Mouse (Mus musculus) C2C12 (cell line): ENCODE results near the gene Osbp. TPM values are rescaled to one million over a fixed set of nuclear protein-coding genes. Genes with fewer than 3 reads are reported as not detected.

Experiments used
- H3K27me3 ChIP-seq: one replicate; pipeline ENCODE4 v1.6.1; 2011; ENCODE audit not compliant: control insufficient read depth, insufficient read depth, insufficient read length
- H3K36me3 ChIP-seq: one replicate; pipeline ENCODE4 v1.6.1; 2011; ENCODE audit not compliant: control insufficient read depth, insufficient read depth
- H3K4me3 ChIP-seq: one replicate; pipeline ENCODE4 v1.5.1; 2011; ENCODE audit warnings: mild to moderate bottlenecking, control low read depth; ENCODE audit not compliant: poor library complexity, insufficient read depth, severe bottlenecking
- H3K79me2 ChIP-seq: one replicate; pipeline ENCODE4 v1.6.1; 2011; ENCODE audit not compliant: control insufficient read depth, insufficient read depth
- H3K79me3 ChIP-seq: one replicate; pipeline ENCODE4 v1.6.1; 2011; ENCODE audit warnings: low read depth, control low read depth
- H3ac ChIP-seq: one replicate; pipeline ENCODE3; 2011; ENCODE audit warnings: low read depth; ENCODE audit not compliant: control insufficient read depth, insufficient read length
- CEBPB ChIP-seq: IDR thresholded peaks from one replicate; pipeline ENCODE4 v1.6.1; 2011; ENCODE audit warnings: low read depth, mild to moderate bottlenecking, control low read depth, moderate library complexity
- CTCF ChIP-seq: IDR thresholded peaks from one replicate; pipeline ENCODE4 v1.5.1; 2011; ENCODE audit not compliant: control insufficient read depth, insufficient read depth, insufficient read length
- FOSL1 ChIP-seq: IDR thresholded peaks from one replicate; pipeline ENCODE4 v1.8.0; 2011; ENCODE audit warnings: mild to moderate bottlenecking, low read length; ENCODE audit not compliant: poor library complexity, insufficient read depth, severe bottlenecking
- MAX ChIP-seq: IDR thresholded peaks from one replicate; pipeline ENCODE4 v1.6.1; 2011; ENCODE audit warnings: mild to moderate bottlenecking, control low read depth
- MYOD1 ChIP-seq: IDR thresholded peaks from one replicate; pipeline ENCODE4 v1.6.1; 2011; ENCODE audit warnings: low read depth; ENCODE audit not compliant: control insufficient read depth, insufficient read length
- MYOG ChIP-seq: IDR thresholded peaks from one replicate; pipeline ENCODE4 v1.6.1; 2011; ENCODE audit not compliant: control insufficient read depth, insufficient read length; ENCODE audit errors: extremely low read depth
- USF1 ChIP-seq: IDR thresholded peaks from one replicate; pipeline ENCODE4 v1.6.1; 2011; ENCODE audit warnings: low read depth, mild to moderate bottlenecking, control low read depth, moderate library complexity
- microRNA-seq: library from miRNA; unstranded; fragments of <30 nt; microRNA quantifications from one replicate; pipeline ENCODE4, GENCODE M21; 2019; ENCODE audit warnings: borderline microRNAs expressed
- polyA plus RNA-seq: library from polyadenylated mRNA; unstranded; fragments of >200 nt; fragmentation: generic; extraction: Trizol; gene quantifications from one replicate; pipeline ENCODE4 v1.2.1, GENCODE M21; 2012; ENCODE audit warnings: missing spikeins

The Osbp gene
- polyA plus RNA-seq, 1 experiment: 14.3 TPM

DNA sequence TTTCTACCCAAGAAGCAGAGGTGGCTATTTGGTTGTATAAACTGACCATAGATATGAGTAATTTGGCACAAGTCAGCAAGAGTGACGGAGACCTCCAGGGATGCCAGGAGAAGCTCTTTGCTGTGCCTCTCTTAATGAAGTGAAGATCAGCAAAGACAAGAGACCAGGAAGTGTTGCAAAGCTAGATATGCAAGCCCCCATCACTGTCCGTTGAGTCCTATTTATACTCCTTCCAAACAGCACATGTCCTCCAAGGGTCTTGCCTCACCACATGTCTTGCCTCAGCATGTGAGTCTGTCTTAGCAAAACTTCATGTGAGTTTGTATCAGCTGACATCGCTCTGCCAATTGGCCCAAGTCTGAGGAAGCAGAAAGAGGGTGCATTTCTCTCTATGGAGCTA lies 59.6 kb downstream of the Osbp start:
- Histone ChIP-seq H3ac (no peak overlapping the region), H3K4me3 (no peak overlapping the region), H3K79me2 (no peaks in the 10 kb centered on the region), H3K79me3 (no peaks in the 10 kb centered on the region), H3K27me3 (no peaks in the 10 kb centered on the region), H3K36me3 (no peaks in the 10 kb centered on the region)
- no peak for TF ChIP-seq MYOG
- no peak for TF ChIP-seq CTCF
- no peak for TF ChIP-seq CEBPB
- no peak for TF ChIP-seq MYOD1
- no peak for TF ChIP-seq FOSL1
- TF ChIP-seq USF1: no peak
- TF ChIP-seq MAX: no peak

- TF ChIP-seq CEBPB (no peak), CTCF (no peak), USF1 (no peak), MAX (no peak), MYOG (no peak), MYOD1 (no peak), FOSL1 (no peak)
- no peaks in the 10 kb centered on the region for H3K79me2 ChIP-seq
- no peak overlapping the region for H3K4me3 ChIP-seq
- H3K36me3 ChIP-seq: no peaks in the 10 kb centered on the region
- no peaks in the 10 kb centered on the region for H3K27me3 ChIP-seq
- H3K79me3 ChIP-seq: no peaks in the 10 kb centered on the region
- no peak overlapping the region for H3ac ChIP-seq
Observed at GRCm38 (mm10) chr19:12026606-12027005, 60.9 kb downstream of the Osbp start.

- H3ac ChIP-seq: no peak overlapping the region
- H3K79me3 ChIP-seq: no peaks in the 10 kb centered on the region
- TF ChIP-seq CTCF (no peak), FOSL1 (no peak), USF1 (no peak), MYOD1 (no peak), MAX (no peak), MYOG (no peak), CEBPB (no peak)
- no peaks in the 10 kb centered on the region for H3K79me2 ChIP-seq
- no peaks in the 10 kb centered on the region for H3K27me3 ChIP-seq
- H3K4me3 ChIP-seq: no peak overlapping the region
- no peaks in the 10 kb centered on the region for H3K36me3 ChIP-seq
Observed at GRCm38 (mm10) chr19:12037727-12038126, 72.0 kb downstream of the Osbp start.

- Histone ChIP-seq H3K79me3 (no peaks in the 10 kb centered on the region), H3K27me3 (no peaks in the 10 kb centered on the region), H3K36me3 (no peaks in the 10 kb centered on the region), H3K4me3 (no peak within 1 kb of the TSS), H3ac (no peak within 1 kb of the TSS), H3K79me2 (no peaks in the 10 kb centered on the region)
- TF ChIP-seq CTCF (no peak), MAX (no peak), MYOG (no peak), MYOD1 (no peak), USF1 (no peak), FOSL1 (no peak), CEBPB (no peak)
Observed at GRCm38 (mm10) chr19:12041217-12041616, 75.5 kb downstream of the Osbp start, which contains the start of gene Olfr1423. TSS of gene Olfr1423 (minus strand) at chr19:12041317.

GRCm38 (mm10) chr19:12043163-12043562 lies 77.4 kb downstream of the Osbp start:
- no peaks in the 10 kb centered on the region for H3K27me3 ChIP-seq
- H3K79me3 ChIP-seq: no peaks in the 10 kb centered on the region
- H3K79me2 ChIP-seq: no peaks in the 10 kb centered on the region
- no peaks in the 10 kb centered on the region for H3K36me3 ChIP-seq
- TF ChIP-seq FOSL1 (no peak), MAX (no peak), CEBPB (no peak), CTCF (no peak), MYOD1 (no peak), USF1 (no peak), MYOG (no peak)
- no peak overlapping the region for H3K4me3 ChIP-seq
- H3ac ChIP-seq: no peak overlapping the region

Small RNAs within 50 kb of the gene (microRNA-seq; reads per million reads assigned to microRNA genes)
- gene Mir6994: 8.5 reads per million, percentile 57 among the genes with 10 or more reads in this experiment

Other genes with a start within 250 kb of the Osbp start
- gene Gif, start 218.4 kb upstream of the Osbp start, polyA plus RNA-seq: not detected
- gene Mrpl16, start 195.6 kb upstream of the Osbp start, polyA plus RNA-seq: 60.5 TPM
- 5.4 TPM for gene Stx3, start 146.5 kb upstream of the Osbp start, polyA plus RNA-seq
- not detected for gene Olfr1417, start 126.7 kb upstream of the Osbp start, polyA plus RNA-seq
- not detected for gene Olfr1418, start 104.9 kb upstream of the Osbp start, polyA plus RNA-seq
- not detected for gene Olfr1419, start 90.8 kb upstream of the Osbp start, polyA plus RNA-seq
- not detected for gene Olfr1420, start 79.4 kb upstream of the Osbp start, polyA plus RNA-seq
- gene Patl1, start 53.5 kb upstream of the Osbp start, polyA plus RNA-seq: 13.3 TPM
- gene Olfr1423, start 75.4 kb downstream of the Osbp start, polyA plus RNA-seq: 0.01 TPM
- gene Olfr1424, start 96.7 kb downstream of the Osbp start, polyA plus RNA-seq: not detected
- gene Olfr1425, start 111.8 kb downstream of the Osbp start, polyA plus RNA-seq: not detected
- gene Olfr1426, start 126.1 kb downstream of the Osbp start, polyA plus RNA-seq: not detected
- not detected for gene Olfr1427, start 137.4 kb downstream of the Osbp start, polyA plus RNA-seq
- not detected for gene Olfr1428, start 150.0 kb downstream of the Osbp start, polyA plus RNA-seq
- gene Olfr76, start 157.3 kb downstream of the Osbp start, polyA plus RNA-seq: not detected
- not detected for gene Olfr1555-ps1, start 204.2 kb downstream of the Osbp start, polyA plus RNA-seq
- not detected for gene Olfr1431, start 234.7 kb downstream of the Osbp start, polyA plus RNA-seq